Mouse (Mus musculus): Measurements from ENCODE around the gene Olfr147.
"Not testable (repeated sequence)": the region's sequence is repeated elsewhere in the genome, so short reads cannot be mapped to it uniquely, and the experiment has no call there.

Olfr147 gene

DNA sequence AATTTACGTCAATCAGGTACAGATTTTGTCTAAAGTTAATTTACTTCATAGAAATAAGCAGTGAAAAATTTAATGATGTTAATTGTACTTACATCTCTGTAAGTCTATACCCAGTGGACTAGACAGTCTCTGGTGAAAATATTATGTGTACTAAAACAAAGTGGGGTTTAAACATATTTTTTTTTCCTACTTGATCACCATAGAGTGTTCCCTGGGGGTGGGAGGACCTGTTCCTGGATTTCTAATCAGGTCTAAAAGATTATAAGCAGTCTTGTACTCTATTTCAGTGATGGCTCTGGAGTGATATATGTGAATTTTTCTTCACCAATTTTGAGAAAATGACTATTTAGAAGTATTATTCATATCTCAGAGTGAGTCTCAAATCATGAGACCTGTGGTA, at the start of gene Olfr147:
Gene Olfr147 (plus strand): TSS at position 301 of the 400 bp plus-strand sequence.
- no peak for DNase-seq

DNA sequence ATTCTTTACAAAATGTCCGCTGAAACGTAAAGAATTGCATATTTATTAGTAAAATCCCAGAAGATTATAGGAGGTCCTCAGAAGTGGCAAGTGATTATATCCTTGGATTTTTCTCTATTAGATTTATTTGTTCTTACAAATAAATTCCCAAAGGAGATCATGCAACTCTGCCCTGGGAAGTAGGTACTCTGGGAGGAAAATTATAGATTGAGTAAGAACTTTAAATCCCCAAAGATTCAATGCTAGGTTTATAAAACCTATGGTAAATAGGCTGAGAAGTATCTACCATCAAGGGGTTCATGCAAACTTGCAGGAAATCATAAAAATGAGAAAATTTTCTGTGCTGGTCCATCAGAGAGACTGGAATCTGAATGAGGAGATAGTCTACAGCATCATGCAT, 34.9 kb upstream of the Olfr147 start, which contains the start of gene Olfr250:
Gene Olfr250 (plus strand): TSS at position 301 of the 400 bp plus-strand sequence.
- DNase-seq: no peak

DNA sequence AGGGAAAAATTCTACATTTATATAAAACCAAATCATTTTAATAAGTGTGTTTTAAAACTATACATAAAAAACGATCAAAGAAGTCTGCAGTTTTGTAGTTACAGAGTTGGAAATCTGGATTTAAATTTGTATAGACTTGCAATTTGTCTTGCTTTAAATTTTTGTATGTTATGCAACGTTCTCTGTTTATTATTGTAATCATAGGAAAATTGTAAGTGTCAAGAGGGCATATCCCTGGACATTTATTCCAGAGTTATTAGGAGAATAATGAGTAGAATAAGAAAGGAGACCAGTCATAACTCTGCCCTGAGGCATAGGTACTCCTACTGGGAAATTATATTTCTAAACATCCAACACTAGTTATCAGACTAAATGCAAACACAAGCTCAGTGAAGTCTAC, 24.7 kb upstream of the Olfr147 start, which contains the start of gene Olfr251:
Gene Olfr251 (plus strand): TSS at position 301 of the 400 bp plus-strand sequence.
- DNase-seq: no peak

DNA sequence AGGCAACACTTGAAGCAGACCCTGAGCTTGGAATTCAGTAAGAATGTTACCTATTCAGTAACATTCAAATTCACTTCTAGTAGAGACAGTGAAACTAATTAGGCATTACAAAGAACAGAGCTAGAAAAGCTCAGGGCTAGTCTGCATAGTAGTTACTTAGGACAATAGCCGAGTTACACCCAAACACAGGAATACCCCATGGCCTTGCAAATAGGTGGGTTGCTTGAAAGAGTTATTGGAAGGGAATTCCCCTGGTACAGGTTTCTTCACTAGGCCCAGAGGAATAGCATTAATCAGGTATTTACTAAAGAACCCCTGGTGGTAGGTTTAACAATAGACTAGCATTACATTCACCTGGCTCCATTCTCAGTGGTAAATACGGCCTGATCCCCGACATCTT, 6.0 kb downstream of the Olfr147 start:
- DNase-seq: not testable (repeated sequence)

DNA sequence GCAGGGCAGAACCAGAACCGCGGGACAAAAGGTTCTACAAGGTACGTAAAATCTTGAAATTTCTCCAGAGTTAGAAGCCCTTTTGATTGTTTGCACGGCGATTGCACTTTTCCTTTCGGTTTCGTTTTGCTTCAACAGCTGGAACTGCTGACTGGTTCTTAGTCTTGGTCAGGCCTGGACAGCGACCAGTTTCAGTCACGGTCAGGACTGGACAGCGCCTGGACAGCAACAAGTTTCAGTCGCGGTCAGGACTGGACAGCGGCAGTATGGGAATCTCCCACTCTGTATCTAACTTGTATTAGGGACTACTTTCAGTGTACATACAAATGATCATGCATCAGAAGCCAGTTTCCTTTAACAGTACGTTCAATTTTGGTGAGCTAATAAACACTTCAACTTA, 12.0 kb downstream of the Olfr147 start:
- not testable (repeated sequence) for DNase-seq

DNA sequence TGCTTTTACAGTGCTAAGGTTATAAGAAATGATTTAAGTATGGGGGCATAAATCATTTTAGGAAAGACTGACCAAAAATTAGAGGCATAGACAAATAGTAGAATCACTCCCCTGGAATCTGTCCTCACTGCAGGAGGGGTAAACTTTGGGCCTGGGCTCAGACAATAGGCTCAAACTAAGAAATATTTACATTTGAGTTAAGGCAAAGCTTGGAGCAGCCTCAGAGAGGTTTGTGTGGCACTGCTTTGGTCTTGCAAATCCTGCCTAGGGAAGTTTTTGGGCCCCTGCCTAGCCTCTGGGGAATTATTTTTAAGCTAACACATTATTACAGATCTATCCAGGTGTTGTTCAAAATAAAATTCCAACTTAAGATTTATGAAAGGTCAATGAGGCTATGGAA, 22.3 kb downstream of the Olfr147 start:
- DNase-seq: no peak

DNA sequence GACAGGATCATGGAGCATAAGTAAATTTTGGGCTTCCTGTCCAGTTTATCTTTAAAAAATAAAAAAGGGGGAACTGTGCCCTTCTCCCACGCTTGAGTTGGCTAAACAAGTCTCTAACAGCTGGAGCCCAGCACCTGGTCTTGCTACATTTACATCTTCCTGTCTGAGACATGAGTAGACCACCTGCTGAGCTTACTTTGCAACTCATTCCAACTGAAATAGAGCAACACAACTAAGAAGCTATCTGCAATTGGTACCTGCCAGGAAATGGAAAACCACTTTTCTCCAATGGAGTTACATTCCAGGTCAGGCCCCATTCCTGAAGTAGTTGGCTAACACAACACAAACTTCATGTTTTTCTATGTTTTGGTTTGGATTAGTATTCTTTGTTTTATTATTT, 25.5 kb downstream of the Olfr147 start:
- DNase-seq: no peak

DNA sequence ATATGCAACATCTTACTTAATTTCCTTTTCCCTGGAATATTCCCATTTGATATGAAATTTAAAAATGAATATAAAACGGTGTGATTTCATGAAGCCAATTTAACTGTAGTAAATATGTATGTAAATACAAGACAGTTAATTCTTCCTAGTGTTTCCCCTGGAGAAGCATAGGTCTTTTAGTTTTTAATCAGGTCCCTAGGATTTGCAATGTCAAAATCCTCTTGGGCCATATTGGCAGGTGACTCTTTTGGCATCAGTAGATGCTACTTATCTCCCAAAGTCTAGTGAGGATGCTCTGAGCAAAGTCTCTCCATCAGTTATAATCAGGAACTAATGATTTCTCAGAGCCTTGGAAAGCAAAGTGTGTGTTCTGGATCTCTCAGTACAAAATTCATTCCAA, 27.7 kb downstream of the Olfr147 start, which contains the start of gene Olfr901:
Gene Olfr901 (plus strand): TSS at position 301 of the 400 bp plus-strand sequence.
- DNase-seq: no peak

DNA sequence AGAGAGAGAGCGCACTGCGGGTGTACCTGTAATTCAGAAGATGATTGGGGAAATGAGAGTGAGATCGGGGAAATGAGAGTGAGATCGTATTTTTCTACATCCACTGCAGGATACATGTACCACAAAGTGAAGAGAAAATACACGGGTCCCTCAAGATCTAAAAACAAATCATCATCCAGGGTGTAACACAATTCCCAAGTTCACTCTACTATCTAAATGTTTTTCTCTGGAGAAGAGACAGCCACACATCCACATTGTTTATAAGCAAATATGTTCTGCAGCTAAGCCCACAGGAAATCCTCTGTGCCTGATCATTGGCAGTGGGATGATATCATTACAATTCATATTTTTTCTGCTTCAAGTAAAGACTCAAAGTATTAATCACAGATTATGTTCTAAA, 45.9 kb downstream of the Olfr147 start, which contains the start of gene Olfr902:
Gene Olfr902 (plus strand): TSS at position 301 of the 400 bp plus-strand sequence.
- DNase-seq: no peak

Data from lung, postnatal 10 days (tissue).